Mouse (Mus musculus): ENCODE data around the gene Ampd1.
"Not testable (repeated sequence)": the region's sequence is repeated elsewhere in the genome, so short reads cannot be mapped to it uniquely, and the experiment has no call there.

Ampd1 gene

DNA sequence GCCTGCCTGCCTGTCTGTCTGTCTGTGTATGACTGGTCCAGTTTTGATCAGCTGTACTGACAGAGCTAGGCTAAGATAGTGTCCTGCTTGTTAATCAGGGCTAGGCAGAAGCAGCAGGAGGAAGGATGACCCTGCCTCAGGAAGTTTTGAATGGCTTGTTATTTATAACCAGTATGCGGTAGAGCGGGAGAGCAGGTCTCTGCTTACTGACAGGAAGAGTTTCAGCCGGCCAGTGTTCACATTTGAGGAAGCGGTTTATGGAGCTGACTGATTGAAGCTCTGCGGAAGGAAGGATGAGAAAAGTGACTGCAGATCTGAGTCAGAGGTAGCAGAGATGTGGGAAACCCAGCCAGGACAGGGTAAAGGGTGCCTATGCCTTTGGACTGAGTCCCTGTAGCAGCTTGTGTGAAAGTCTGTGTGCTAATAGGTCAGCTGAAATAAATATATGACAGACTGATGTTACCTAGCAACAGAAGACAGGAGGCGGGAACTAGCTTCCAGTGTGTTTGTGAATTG is 56.5 kb downstream of the Ampd1 start:
- ChIA-PET POLR2A (interaction anchor here (0.6 to 21.3 kb wide), 42 partner anchors 8 to 1715 kb away, joined by 3 to 926 read pairs (median 6); partner anchors contain the start of genes Dennd2c (in 4 of the 4), Bcas2 (in 1 of the 4), Csde1 (in 1 of the 4) and Trim33 (in 1 of the 4)), CTCF (interaction anchor here in 3 of 4 experiments (0.8 to 2.0 kb wide), 6 partner anchors 16 to 81 kb away, joined by 3 to 6 read pairs (median 4); no protein-coding TSS in a partner anchor)

DNA sequence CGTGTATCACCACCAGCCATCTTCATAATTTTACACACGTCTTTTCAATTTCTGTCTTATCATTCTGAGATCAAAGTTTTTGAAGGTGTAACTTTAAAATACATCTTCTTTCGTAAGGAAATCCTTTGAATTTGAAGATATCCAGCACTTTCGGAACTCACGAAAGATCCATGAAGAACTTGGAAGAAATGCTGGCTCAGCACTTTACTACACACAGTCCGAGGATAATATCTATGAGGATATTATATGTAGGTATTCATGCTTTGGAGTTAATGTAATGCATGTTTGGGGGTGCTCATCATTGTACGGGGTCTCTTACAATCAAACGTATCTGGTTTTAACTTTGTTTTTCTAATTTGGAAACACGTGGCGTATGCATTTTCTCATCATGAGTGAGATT is 59.3 kb downstream of the Ampd1 start:
- POLR2A ChIA-PET = interaction anchor here in 3 of 4 experiments (0.7 to 16.9 kb wide), 4 partner anchors 9 to 104 kb away, joined by 3 to 926 read pairs (median 313); partner anchors contain the start of gene Dennd2c (in 1 of the 3)

DNA sequence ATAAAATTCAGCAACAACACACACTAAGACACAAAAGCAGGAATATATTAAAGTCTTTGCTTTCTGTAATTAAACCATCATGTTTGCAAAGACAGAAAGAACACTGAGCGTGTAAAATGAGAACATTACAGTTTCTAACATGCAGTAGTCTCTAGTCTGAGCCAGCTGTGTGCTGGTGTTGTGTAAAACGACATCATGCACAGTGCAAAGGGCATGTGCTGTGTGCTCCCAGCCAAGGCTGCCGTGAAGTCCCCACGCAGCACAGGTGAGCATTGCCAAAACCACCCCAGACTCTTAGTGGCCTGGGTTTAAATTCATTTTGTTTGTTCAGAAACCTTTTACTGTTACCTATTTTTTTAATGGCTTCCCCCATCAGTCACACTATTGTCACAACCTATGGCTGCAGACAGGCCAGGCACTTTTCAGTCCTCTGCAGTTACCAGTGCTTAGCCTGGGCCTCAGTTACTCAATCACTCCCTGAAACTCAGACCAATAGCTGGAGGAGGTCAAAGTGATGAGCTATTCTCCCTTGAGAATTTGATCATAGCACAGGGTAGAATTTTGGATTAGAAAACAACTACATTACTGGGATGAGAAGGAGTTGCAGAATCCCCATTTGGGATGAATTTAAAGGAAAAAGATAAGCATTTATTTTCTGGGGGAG is 62.7 kb downstream of the Ampd1 start:
- ChIA-PET CTCF (interaction anchor here in 1 of 4 experiments (0.6 kb wide), 1 partner anchor 35 kb away, joined by 3 read pairs; no protein-coding TSS in a partner anchor), POLR2A (interaction anchor here in 2 of 4 experiments (0.6 to 26.1 kb wide), 14 partner anchors 10 to 117 kb away, joined by 3 to 926 read pairs (median 43); partner anchors contain the start of genes Bcas2 (in 2 of the 2), Csde1 (in 2 of the 2) and Dennd2c (in 2 of the 2))

More for the DNA sequence above, 59.3 kb downstream of the Ampd1 start:
- CTCF ChIA-PET = no interaction called here

DNA sequence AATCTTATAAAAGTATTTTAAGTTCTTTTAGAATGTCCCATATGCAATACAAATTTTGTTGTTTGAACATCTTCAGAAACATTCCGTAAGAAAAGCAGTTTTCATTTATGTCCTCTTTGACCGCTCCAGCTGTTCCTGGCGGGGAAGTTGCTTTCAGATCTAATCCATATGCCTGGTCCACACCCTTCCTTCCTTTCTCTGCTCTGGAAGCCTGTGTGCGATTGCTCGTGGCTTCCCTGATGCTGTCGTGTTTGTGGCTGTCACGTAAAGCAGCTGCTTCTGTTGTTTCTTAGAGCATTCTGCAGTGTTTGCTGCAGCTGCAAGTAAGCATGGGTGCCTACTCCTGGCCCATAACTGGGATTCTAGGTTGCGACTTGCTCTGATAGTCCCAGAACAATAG is 65.2 kb downstream of the Ampd1 start:
- ChIA-PET POLR2A (interaction anchor here (0.6 to 26.1 kb wide), 39 partner anchors 8 to 925 kb away, joined by 3 to 926 read pairs (median 5); partner anchors contain the start of genes Dennd2c (in 2 of the 4), Nras (in 2 of the 4), Bcas2 (in 1 of the 4) and Csde1 (in 1 of the 4)), CTCF (interaction anchor here in 3 of 4 experiments (0.5 to 1.2 kb wide), 3 partner anchors 9 to 159 kb away, joined by 3 to 4 read pairs (median 3); no protein-coding TSS in a partner anchor)

DNA sequence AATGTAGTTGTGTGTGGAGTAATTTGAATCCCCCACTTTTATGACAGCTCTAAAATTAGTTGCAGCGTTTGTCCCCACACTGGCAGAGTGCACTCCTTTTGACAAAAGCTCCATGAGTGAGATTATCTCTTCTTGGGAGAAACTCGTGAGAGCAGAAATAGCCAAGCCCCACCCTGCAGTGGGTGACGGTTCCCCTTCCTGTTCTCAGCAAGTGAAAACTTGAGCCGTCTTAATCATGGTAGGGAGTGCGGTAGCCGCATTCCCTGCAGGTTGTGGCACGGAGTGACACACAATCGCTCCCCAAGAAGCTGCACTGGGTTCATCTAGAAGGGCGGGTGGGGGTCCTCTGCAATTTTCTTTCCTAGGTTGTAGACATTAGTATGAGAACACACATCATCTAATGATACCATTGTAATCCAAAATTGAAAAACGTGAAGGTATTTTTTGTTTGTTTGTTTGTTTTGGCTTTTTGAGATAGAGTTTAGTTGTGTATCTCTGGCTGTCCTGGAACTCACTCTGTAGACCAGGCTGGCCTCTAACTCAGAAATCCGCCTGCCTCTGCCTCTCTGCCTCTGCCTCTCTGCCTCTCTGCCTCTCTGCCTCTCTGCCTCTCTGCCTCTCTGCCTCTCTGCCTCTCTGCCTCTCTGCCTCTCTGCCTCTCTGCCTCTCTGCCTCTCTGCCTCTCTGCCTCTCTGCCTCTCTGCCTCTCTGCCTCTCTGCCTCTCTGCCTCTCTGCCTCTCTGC is 66.5 kb downstream of the Ampd1 start:
- POLR2A ChIA-PET = interaction anchor here in 3 of 4 experiments (0.5 to 26.1 kb wide), 48 partner anchors 6 to 650 kb away, joined by 3 to 926 read pairs (median 6); partner anchors contain the start of genes Dennd2c (in 3 of the 3), Nras (in 2 of the 3), Bcas2 (in 1 of the 3) and Csde1 (in 1 of the 3)
- CTCF ChIA-PET = not testable (repeated sequence)

DNA sequence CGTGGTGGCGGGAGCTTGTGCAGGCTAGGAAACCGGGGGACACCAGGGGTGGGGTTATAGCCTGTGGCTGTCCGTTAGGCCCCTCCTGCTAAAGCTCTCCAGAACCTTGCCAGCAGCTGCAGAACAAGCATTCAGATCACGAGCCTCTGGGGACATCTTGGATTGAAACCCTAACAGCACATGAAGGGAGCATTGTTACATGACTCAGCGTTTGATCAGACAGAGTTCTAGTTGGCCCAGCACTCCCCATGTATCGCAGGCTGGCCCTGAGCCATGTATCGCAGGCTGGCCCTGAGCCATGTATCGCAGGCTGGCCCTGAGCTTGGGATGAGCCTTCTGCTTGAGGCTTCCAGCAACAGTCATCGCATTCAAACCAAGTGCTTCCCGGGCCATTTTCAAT is 67.5 kb downstream of the Ampd1 start:
- ChIA-PET POLR2A (interaction anchor here (0.6 to 26.1 kb wide), 46 partner anchors 11 to 975 kb away, joined by 3 to 926 read pairs (median 4); partner anchors contain the start of genes Dennd2c (in 3 of the 4), Trim33 (in 2 of the 4), Bcas2 (in 1 of the 4) and Csde1 (in 1 of the 4)), CTCF (interaction anchor here in 3 of 4 experiments (0.8 to 1.2 kb wide), 3 partner anchors 12 to 40 kb away, joined by 3 to 6 read pairs (median 4); no protein-coding TSS in a partner anchor)

DNA sequence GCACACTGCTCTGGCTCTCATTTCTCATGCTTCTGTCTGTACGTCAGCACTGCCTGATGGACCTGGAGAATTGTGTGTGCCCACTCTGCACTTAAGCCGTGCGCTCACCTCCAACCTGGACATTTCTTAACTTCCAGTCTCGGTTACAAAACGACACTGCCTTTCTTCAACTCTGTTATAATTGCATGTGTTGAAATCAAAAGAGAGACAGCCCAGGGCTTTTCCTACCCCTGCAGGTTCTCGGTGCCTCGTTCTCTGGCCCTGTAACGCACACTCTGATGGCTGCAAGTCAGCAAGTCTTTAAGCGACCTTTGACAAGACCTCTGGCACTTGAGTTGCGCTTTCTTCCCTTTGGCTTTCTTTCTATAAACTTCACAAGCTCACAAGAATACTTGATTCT is 68.6 kb downstream of the Ampd1 start:
- CTCF ChIA-PET = interaction anchor here in 2 of 4 experiments (1.2 kb wide), 3 partner anchors 11 to 41 kb away, joined by 3 to 6 read pairs (median 3); no protein-coding TSS in a partner anchor
- POLR2A ChIA-PET = interaction anchor here in 2 of 4 experiments (0.6 to 26.1 kb wide), 26 partner anchors 13 to 122 kb away, joined by 3 to 926 read pairs (median 6); partner anchors contain the start of genes Dennd2c (in 2 of the 2), Bcas2 (in 1 of the 2), Csde1 (in 1 of the 2) and Nras (in 1 of the 2)

DNA sequence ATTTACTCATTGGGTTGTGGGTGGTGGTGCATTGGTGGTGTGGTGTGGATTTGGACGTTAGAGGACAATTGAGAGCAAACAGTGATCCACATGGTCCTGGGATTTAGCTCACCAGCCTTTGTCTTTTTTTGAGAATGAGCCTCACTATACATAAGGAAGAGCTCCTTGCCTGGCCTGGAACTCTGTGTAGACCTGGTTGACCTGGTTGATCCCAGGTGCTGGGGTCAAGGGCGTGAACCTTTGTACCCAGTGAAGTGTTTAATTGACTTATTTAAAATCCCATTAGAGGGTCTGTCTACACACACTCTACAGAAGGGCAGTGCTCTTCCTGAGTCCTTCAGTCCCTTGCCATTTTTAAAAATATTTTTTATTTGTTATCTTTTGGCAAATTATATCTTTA is 71.5 kb downstream of the Ampd1 start:
- CTCF ChIA-PET = interaction anchor here in 3 of 4 experiments (1.5 to 2.4 kb wide), 4 partner anchors 14 to 44 kb away, joined by 3 to 8 read pairs (median 7); no protein-coding TSS in a partner anchor
- POLR2A ChIA-PET = interaction anchor here (0.5 to 26.1 kb wide), 71 partner anchors 7 to 1062 kb away, joined by 3 to 926 read pairs (median 9); partner anchors contain the start of genes Dennd2c (in 4 of the 4), Bcas2 (in 3 of the 4), Csde1 (in 3 of the 4) and Nras (in 3 of the 4)

DNA sequence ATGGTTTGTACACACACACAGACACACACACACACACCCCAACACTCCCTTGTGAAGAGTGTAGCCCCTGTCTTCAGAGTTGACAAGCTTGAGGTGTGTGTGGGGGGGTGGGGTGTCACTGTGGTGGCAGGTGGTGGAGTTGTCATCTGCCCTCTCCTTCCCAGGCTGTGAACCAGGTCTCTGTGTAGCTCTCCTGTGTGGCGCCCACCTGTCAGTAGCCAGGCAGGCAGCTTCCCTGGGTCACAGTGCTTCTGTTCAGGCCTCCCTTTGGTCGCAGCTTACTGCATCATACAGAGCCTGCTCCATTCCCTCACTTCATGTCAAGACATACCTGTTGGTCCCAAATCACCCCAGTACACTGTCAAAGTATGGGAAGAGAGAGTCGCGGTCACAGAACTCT is 72.0 kb downstream of the Ampd1 start:
- ChIA-PET CTCF (interaction anchor here (0.6 to 2.4 kb wide), 14 partner anchors 15 to 230 kb away, joined by 3 to 8 read pairs (median 4); partner anchors contain the start of gene Dennd2c (in 1 of the 4)), POLR2A (interaction anchor here (0.5 to 26.1 kb wide), 96 partner anchors 8 to 982 kb away, joined by 3 to 926 read pairs (median 7); partner anchors contain the start of genes Dennd2c (in 4 of the 4), Bcas2 (in 3 of the 4), Csde1 (in 3 of the 4) and Nras (in 3 of the 4))

DNA sequence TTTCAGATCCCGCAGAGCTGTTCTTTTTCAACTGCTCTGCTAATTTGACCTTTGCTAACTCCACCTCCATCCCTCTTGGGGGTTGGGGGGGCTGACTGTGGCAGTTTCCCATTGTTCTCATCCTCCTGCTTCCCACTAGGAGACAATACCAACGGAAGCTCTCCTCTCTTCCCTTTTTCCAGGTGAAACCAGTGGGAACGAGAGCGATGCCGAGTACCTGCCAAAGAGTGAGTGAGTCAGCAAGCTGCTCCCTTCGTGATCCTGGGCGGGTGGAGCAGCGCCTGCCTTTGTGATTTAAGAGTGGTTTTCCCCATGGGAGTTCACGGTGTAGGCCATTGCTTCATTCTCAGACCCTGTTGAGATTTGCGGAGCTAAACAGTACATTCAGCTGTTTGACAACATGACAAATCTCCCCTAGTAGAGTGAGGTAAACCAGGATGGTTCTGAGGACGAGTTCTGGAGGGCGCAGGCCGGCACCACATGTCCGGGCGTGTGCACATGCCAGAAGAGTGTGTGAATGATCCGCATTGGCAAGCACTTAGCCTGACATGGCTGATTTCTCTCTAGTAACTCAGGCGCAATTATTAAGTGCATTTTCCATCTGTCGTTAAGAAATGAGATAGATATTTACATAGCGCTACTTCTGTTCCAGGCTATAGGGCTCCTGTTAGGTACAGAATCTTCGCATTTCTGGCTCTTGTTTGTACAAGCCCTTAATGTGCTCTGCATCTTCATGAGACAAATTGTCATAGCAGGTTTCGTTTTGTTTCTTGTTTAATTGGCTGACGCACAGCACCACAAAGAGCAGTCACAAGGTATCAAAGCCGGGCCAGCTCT is 72.7 kb downstream of the Ampd1 start:
- CTCF ChIA-PET = interaction anchor here (0.6 to 2.4 kb wide), 14 partner anchors 16 to 229 kb away, joined by 3 to 8 read pairs (median 4); partner anchors contain the start of gene Dennd2c (in 1 of the 4)
- POLR2A ChIA-PET = interaction anchor here (0.5 to 26.1 kb wide), 96 partner anchors 9 to 987 kb away, joined by 3 to 926 read pairs (median 7); partner anchors contain the start of genes Dennd2c (in 4 of the 4), Csde1 (in 3 of the 4), Nras (in 3 of the 4) and Bcas2 (in 2 of the 4)

DNA sequence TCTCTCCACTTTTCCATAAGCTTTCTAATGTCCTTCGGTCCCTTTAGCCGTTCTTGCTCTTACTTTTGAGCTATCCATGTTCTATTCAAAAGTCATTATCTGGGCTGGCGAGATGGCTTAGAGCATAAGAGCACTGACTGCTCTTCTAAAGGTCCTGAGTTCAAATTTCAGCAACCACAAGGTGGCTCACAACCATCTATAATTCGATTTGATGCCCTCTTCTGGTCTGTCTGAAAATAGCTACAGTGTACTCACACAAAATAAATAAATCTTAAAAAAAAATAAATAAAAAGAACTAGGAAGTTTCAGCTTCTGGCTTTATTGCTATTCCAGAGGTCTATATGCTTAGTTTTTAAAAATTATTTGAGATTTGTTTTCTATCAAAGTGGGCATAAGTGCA is 74.0 kb downstream of the Ampd1 start:
- ChIA-PET POLR2A (interaction anchor here (0.7 to 26.1 kb wide), 29 partner anchors 8 to 127 kb away, joined by 3 to 926 read pairs (median 16); partner anchors contain the start of genes Dennd2c (in 4 of the 4) and Bcas2 (in 1 of the 4)), CTCF (interaction anchor here in 3 of 4 experiments (0.6 to 2.4 kb wide), 6 partner anchors 9 to 1129 kb away, joined by 3 to 8 read pairs (median 4); no protein-coding TSS in a partner anchor)

DNA sequence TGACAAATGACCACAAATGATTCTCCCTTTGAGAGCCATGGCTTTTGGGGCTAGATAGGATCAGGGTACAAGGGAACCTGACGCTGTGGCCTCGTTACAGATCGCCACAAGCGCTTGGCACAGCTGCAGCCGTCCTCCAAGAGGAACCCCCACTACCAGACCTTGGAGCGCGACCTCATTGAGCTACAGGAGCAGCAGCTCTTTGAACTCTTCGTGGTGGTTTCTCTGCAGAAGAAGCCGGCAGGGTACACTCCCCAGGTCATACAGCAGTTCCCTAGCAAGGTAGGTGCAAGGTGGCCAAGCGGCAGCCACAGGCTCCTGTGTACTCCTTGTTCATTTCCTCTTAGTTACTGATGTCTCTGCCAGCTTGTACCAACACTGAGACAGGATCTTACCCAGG is 75.1 kb downstream of the Ampd1 start:
- POLR2A ChIA-PET = interaction anchor here in 2 of 4 experiments (0.8 to 33.4 kb wide), 19 partner anchors 1 to 128 kb away, joined by 3 to 926 read pairs (median 7); partner anchors contain the start of genes Dennd2c (in 2 of the 2), Bcas2 (in 1 of the 2) and Nras (in 1 of the 2)
- CTCF ChIA-PET = interaction anchor here in 1 of 4 experiments (0.6 to 1.5 kb wide), 2 partner anchors 28 to 47 kb away, joined by 3 to 4 read pairs; partner anchors contain the start of gene Dennd2c

All from embryonic stem cell, embryonic (primary cell).